Mouse (Mus musculus) liver, adult 2 months (tissue): ENCODE results near the gene Ccna1.

Experiments used
- CTCF ChIP-seq: fragments of 200-500 bp; IDR thresholded peaks from 2 replicates; pipeline ENCODE4 v1.5.1; 2011; ENCODE audit warnings: low read depth, low read length, control low read depth
- POLR2A ChIP-seq: fragments of 200-500 bp; IDR thresholded peaks from 2 replicates; pipeline ENCODE4 v1.6.1; 2011; ENCODE audit warnings: low read length, control low read depth; ENCODE audit not compliant: insufficient read depth; ENCODE audit errors: extremely low read depth

GRCm38 (mm10) chr3:55085716-55086115 is 30.4 kb upstream of the Ccna1 start:
- TF ChIP-seq CTCF = no peak
- TF ChIP-seq POLR2A = no peak
